Mouse (Mus musculus) cerebellum, postnatal 36 days (tissue): ENCODE results near the gene Kdm5a.
A peak's percentile ranks its signal among the peaks of the same experiment; 100 is the strongest.

Experiments
- DNase-seq, 2 experiments: peaks; one replicate each; pipeline ENCODE4 v3.0.0; 2021 to 2022; ENCODE audit warnings: mixed read lengths in 2 of 2

Kdm5a gene

DNA sequence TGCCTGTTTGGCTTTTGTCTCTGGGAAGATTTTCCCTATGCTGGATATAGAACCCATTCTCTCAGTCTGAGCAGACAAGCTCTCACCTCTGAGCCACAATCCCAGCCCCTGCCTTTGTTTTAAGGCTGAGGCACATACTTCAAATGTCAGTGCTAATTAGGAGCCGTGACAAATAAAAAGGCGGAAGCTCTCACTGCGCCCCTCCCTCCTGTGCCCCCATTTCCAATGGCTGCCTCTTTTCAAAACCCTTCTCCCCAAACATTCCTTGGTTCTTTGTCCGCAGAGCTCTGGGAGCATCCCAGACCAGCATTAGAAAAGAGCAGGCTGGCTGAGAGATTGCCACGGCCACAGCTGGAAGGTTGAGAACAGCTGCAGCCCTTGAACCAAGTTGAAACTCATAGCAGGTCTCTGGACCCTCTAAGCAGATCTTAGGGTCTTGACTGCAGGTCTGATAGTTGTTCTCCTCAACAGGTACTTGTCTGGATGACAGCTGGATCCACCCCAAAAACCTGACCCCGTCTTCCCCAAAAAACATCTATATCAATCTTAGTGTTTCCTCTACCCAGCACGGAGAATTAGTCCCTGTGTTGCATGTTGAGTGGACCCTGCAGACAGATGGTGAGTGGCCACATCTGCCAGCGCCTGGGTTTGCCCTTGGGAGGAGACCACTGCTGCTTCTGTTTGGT, 108.7 kb downstream of the Kdm5a start:
- DNase-seq: no peak

DNA sequence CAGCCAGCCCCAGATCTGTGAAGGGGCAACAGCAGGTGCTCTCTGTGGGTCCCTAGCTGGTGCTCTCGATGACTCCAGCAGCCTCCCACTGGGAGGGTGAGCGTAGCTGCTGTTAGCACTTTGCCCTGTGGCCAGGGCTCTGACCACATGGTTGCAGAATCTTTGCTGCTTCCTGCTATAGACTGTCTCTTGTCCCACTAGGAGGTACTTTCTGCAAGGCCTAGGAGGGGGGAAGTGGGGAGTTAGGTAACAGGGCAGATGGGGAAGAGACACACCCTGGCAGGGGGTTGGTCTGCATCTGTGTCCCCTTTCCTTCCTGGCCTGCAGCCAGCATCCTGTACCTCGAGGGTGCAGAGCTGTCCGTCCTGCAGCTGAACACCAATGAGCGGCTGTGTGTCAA, 109.5 kb downstream of the Kdm5a start:
- DNase-seq: no peak

- DNase-seq: no peak
Measured at GRCm38 (mm10) chr6:120475288-120475687, 111.4 kb downstream of the Kdm5a start.

- DNase-seq: no peak
Measured at GRCm38 (mm10) chr6:120479302-120479701, 115.4 kb downstream of the Kdm5a start.

DNA sequence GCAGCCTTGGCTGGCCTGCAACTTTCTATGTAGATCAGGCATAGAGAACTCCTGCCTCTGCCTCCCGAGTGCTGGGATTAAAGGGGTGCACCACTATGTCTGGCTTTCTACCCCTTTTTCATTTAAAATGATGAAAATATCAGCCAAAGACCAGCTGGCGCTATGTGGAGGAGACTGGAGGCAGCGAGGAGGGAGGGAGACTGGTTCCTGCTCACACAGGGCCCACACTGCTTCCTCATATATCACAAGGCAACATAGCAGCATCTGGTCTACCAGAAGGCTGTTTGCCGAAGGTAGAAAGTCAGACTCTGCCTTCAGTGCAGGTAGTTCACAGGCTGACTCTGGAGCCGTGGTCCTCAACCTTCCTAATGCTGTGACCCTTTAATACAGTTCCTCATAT, 116.4 kb downstream of the Kdm5a start:
- DNase-seq: no peak

GRCm38 (mm10) chr6:120481538-120481937, 117.6 kb downstream of the Kdm5a start:
- DNase-seq: no peak

DNA sequence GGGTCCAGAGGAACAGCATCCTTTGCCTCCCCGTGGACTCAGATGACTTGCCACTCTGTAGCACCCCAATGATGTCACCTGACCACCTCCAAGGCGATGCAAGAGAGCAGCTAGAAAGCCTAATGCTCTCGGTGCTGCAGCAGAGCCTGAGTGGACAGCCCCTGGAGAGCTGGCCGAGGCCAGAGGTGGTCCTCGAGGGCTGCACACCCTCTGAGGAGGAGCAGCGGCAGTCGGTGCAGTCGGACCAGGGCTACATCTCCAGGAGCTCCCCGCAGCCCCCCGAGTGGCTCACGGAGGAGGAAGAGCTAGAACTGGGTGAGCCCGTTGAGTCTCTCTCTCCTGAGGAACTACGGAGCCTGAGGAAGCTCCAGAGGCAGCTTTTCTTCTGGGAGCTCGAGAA, 118.1 kb downstream of the Kdm5a start:
- DNase-seq: no peak

- no peak for DNase-seq
Measured at GRCm38 (mm10) chr6:120482756-120483155, 118.8 kb downstream of the Kdm5a start.

DNA sequence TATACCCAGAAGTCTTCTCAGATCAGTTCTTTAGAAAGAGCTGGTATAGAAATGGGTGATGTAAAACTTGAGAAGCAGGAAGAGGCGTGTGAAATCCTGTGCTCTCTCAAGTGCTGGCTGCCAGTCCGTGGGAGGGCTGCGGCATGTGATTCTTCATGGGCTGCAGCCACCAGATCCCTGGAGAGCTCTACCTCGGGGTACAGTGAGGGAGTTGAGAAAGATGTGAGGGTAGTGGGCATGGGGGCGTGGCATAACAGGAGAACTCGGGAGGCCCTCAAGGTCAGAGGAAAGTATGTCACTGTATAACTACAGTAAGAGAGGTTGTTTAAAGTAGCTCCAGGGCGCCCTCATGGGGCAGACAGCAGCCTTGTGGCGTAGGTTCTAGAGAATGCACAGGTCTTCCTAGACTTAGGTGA, 119.3 kb downstream of the Kdm5a start:
- DNase-seq: peak in 1 of 2 experiments; percentile 27

- no peak for DNase-seq
Measured at GRCm38 (mm10) chr6:120485038-120485437, 121.1 kb downstream of the Kdm5a start.

GRCm38 (mm10) chr6:120486051-120486510, 122.2 kb downstream of the Kdm5a start:
- DNase-seq: peak in 1 of 2 experiments; percentile 19

DNA sequence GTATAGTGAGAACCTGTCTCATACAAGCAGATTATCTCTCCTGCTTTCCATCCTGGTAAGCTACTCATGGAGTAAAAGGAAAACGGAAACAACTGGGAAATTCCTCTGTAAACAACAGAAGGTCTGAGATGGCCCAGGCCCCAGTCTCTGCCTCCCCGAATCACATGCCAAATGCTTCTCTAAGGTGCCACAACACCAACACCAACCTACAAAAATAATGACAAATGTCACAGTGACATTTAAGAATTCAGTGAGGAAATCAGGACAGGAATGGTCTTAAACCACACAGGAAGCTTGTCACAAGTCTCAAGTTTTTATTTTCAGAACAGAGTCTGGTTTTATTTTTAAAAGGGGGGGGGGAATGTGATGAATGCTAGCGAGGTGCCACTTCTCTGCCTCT, 124.7 kb downstream of the Kdm5a start:
- DNase-seq: no peak

GRCm38 (mm10) chr6:120489461-120489860, 125.5 kb downstream of the Kdm5a start:
- no peak for DNase-seq

DNA sequence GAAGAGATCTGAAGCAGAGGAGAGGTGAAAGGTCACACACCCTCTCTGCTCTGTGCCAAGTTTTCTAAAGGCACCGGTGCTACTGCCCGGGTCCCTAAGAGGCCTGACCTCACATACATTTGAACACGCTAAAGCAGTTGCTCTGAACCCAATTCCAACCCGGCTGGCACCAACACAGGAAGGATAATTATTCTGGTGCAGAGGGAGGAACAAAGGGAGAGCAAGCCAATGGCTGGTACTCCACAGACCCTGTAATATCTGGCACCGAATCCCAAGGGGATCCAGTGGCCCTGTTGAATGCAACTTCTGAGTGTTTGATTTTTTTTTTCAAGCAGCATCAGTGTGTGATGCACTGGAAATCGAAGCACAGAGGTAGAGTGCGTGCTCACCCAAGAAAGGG, 127.1 kb downstream of the Kdm5a start:
- no peak for DNase-seq

DNA sequence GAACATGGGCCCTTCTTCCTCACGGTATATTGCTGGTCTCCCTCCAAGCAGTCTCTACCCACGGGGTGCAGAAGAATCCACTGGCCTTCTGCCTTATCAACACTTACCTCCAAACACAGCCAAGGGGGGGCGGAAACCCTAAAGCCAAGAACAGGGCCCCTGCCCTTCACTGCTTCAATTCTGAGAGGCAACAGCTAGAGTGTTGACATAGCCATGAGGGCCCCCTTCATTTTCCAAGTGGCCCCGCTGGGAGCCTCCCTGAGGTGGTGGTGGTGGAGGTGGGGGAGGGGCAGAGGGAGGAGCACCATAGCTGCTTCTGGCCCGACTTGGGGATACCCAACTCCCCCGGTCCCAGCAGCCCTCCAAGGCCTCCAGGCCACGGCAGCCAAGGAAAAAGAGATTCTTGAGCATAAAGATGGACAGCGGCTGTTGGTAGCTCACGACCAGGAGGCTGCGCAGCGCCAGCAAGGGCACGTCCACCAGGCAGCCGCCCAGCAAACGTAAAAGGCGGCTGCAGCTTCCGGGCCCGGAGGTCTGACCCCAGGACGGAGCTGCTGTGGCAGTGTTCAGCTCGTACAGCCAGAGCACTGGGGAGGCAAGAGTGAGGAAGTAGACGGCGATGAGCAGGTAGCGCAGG, 128.1 kb downstream of the Kdm5a start:
- DNase-seq: no peak

DNA sequence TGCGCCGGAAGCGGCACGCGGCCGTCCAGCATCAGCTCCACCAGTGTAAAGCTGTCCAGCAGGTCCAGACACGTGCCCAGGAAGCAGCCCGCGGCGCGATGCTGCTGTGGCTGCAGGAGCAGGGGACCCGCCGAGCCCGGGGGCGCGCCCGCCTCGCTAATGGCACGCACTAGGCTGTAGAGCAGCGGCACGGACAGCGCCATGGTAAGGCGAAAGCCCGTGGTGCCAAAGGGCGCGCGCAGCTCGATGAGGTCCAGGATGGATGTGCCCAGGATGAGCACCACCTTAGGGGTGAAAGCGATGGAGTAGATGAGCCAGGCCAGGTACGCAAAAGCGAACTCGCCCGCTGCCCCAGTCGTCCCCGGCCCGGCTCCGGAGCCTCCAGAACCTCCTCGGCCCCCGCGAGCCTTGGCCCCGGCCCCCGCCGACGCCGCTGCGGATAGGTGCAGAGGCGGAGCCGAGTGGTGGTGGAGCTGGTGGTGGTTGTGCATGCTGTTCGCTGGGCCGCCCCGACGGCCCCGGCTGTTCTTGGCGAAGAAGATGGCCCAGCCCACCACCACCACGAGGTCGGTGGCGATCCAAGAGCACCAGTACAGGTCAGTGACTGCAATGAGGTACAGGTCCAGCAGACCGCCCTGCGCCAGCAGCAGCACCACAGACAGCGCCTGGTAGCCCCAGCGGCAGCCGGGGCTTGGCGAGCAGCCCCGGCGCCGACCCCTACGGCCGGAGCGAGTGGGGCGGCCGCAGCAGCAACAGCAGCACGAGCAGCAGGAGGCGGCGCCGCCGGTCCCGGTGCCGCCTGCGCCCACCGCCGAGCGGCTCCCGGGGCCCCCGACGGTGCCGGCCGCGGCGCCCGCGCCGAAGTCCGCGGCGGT, 128.8 kb downstream of the Kdm5a start:
- peak in 1 of 2 experiments; percentile 24 for DNase-seq

- peak; percentile 61 to 79 for DNase-seq
Measured at GRCm38 (mm10) chr6:120493374-120494181, 129.7 kb downstream of the Kdm5a start, which contains the start of gene Tmem121b. Tmem121b (minus strand) TSS chr6:120493807.
